Mouse (Mus musculus) midbrain, embryonic 15.5 days (tissue): ENCODE data around the gene Cdk14. TPM values are rescaled to one million over a fixed set of nuclear protein-coding genes. Genes with fewer than 3 reads are reported as not detected.
A peak's percentile ranks its signal among the peaks of the same experiment; 100 is the strongest.

Experiments used
- ATAC-seq: fragments of 200-750 bp; cut with Nextera tagmentation; replicated peaks from 2 replicates; pipeline ENCODE4 v1.8.0; 2017; ENCODE audit warnings: moderate TSS enrichment
- H3K27ac ChIP-seq: fragments of 300-500 bp; sonication (generic); 2 replicates; pipeline ENCODE4 v1.5.1; 2015; ENCODE audit warnings: mild to moderate bottlenecking, inconsistent platforms
- H3K27me3 ChIP-seq: fragments of 300-500 bp; sonication (generic); replicated peaks from 2 replicates; pipeline ENCODE4 v1.6.1; 2015; ENCODE audit warnings: inconsistent platforms
- H3K36me3 ChIP-seq: fragments of 300-500 bp; sonication (generic); replicated peaks from 2 replicates; pipeline ENCODE4 v1.6.1; 2015; ENCODE audit warnings: inconsistent platforms
- H3K4me1 ChIP-seq: fragments of 300-500 bp; sonication (generic); 2 replicates; pipeline ENCODE4 v1.6.1; 2015; ENCODE audit warnings: inconsistent platforms
- H3K4me2 ChIP-seq: fragments of 300-500 bp; sonication (generic); 2 replicates; pipeline ENCODE4 v1.6.1; 2015; ENCODE audit warnings: inconsistent platforms, mild to moderate bottlenecking, moderate library complexity
- H3K4me3 ChIP-seq: fragments of 300-500 bp; sonication (generic); 2 replicates; pipeline ENCODE4 v1.5.1; 2015; ENCODE audit warnings: mild to moderate bottlenecking, inconsistent platforms
- H3K9ac ChIP-seq: fragments of 300-500 bp; sonication (generic); 2 replicates; pipeline ENCODE4 v1.6.1; 2015; ENCODE audit warnings: mild to moderate bottlenecking, inconsistent platforms
- H3K9me3 ChIP-seq: fragments of 300-500 bp; sonication (generic); 2 replicates; pipeline ENCODE4 v1.6.1; 2016; ENCODE audit warnings: inconsistent platforms
- WGBS: fragments of 180-500 bp; shearing (Covaris S2); methylation state at CpG from one replicate; pipeline ENCODE4 v1.1.7; 2015; ENCODE audit warnings: mixed read lengths; 5-methylcytosine and 5-hydroxymethylcytosine counted together
- polyA plus RNA-seq: library from polyadenylated mRNA; unstranded; fragments of >200 nt; fragmentation: Nextera tagmentation; extraction: Ambion mirVana; gene quantifications from 2 replicates; pipeline ENCODE4 v1.2.1, GENCODE M21; 2015

Cdk14 gene
- polyA plus RNA-seq, 1 experiment from 2014 or later = 40.9 TPM

GRCm38 (mm10) chr5:4788484-4788883 lies 631.6 kb downstream of the Cdk14 start:
- no peak for ATAC-seq
- Histone ChIP-seq H3K4me1 (peaks cover 4% of the 10 kb centered on the region; the same call in 1 of the 2 replicates), H3K9ac (no peak overlapping the region), H3K4me2 (no peak overlapping the region), H3K4me3 (no peak overlapping the region), H3K27me3 (no peaks in the 10 kb centered on the region), H3K36me3 (no peaks in the 10 kb centered on the region), H3K27ac (no peak overlapping the region), H3K9me3 (no peaks in the 10 kb centered on the region)
- 90% methylated on average over 3 of the region's 3 CpGs for WGBS

- no peak for ATAC-seq
- H3K4me3 ChIP-seq = no peak overlapping the region
Observed at GRCm38 (mm10) chr5:4786816-4787215, 633.3 kb downstream of the Cdk14 start.

GRCm38 (mm10) chr5:4778274-4778673 lies 641.8 kb downstream of the Cdk14 start:
- Histone ChIP-seq H3K27ac (no peak overlapping the region), H3K9me3 (no peaks in the 10 kb centered on the region), H3K9ac (no peak overlapping the region), H3K4me1 (peaks cover 6% of the 10 kb centered on the region; the same call in 1 of the 2 replicates), H3K4me2 (no peak overlapping the region), H3K36me3 (no peaks in the 10 kb centered on the region), H3K4me3 (no peak overlapping the region), H3K27me3 (no peaks in the 10 kb centered on the region)
- 68% methylated on average over 3 of the region's 3 CpGs for WGBS
- no peak for ATAC-seq

More at GRCm38 (mm10) chr5:4786816-4787215, 633.3 kb downstream of the Cdk14 start:
- no peaks in the 10 kb centered on the region for H3K27me3 ChIP-seq
- no peaks in the 10 kb centered on the region for H3K9me3 ChIP-seq
- H3K4me1 ChIP-seq = peaks cover 7% of the 10 kb centered on the region; the same call in 1 of the 2 replicates
- no peaks in the 10 kb centered on the region for H3K36me3 ChIP-seq
- 83% methylated on average over 3 of the region's 3 CpGs for WGBS
- no peak overlapping the region for H3K27ac ChIP-seq
- H3K9ac ChIP-seq = no peak overlapping the region
- H3K4me2 ChIP-seq = no peak overlapping the region

- Histone ChIP-seq H3K9ac (no peak overlapping the region), H3K36me3 (no peaks in the 10 kb centered on the region), H3K4me2 (no peak overlapping the region), H3K27ac (no peak overlapping the region), H3K9me3 (no peaks in the 10 kb centered on the region), H3K27me3 (no peaks in the 10 kb centered on the region), H3K4me1 (0 out of 2 replicates have a peak, but pooled peaks cover 3% of the 10 kb centered on the region), H3K4me3 (no peak overlapping the region)
- 72% methylated on average over 2 of the region's 2 CpGs for WGBS
- ATAC-seq = no peak
Observed at GRCm38 (mm10) chr5:4776495-4776894, 643.6 kb downstream of the Cdk14 start.

GRCm38 (mm10) chr5:4773090-4773772 lies 646.9 kb downstream of the Cdk14 start:
- Histone ChIP-seq H3K4me3 (no peak overlapping the region), H3K9ac (no peak overlapping the region), H3K9me3 (no peaks in the 10 kb centered on the region), H3K36me3 (no peaks in the 10 kb centered on the region), H3K27me3 (no peaks in the 10 kb centered on the region), H3K4me1 (0 out of 2 replicates have a peak, but pooled peaks cover 3% of the 10 kb centered on the region), H3K27ac (0 out of 2 replicates have a peak overlapping the region, but pooled peaks have one; percentile 15), H3K4me2 (no peak overlapping the region)
- WGBS = 15% methylated on average over 9 of the region's 9 CpGs
- 0 out of 2 replicates have a peak, but pooled peaks have one; percentile 54 for ATAC-seq

GRCm38 (mm10) chr5:4770609-4771008 lies 649.5 kb downstream of the Cdk14 start:
- H3K27ac ChIP-seq = no peak overlapping the region
- ATAC-seq = no peak
- no peaks in the 10 kb centered on the region for H3K36me3 ChIP-seq
- no peaks in the 10 kb centered on the region for H3K4me1 ChIP-seq
- no peaks in the 10 kb centered on the region for H3K9me3 ChIP-seq
- no peak overlapping the region for H3K4me3 ChIP-seq
- H3K4me2 ChIP-seq = no peak overlapping the region
- H3K27me3 ChIP-seq = no peaks in the 10 kb centered on the region
- WGBS = 91% methylated on average over 1 of the region's 1 CpGs
- no peak overlapping the region for H3K9ac ChIP-seq

GRCm38 (mm10) chr5:4767896-4768295 lies 652.2 kb downstream of the Cdk14 start:
- ATAC-seq = no peak
- Histone ChIP-seq H3K27ac (no peak overlapping the region), H3K27me3 (no peaks in the 10 kb centered on the region), H3K36me3 (no peaks in the 10 kb centered on the region), H3K9ac (no peak overlapping the region), H3K9me3 (no peaks in the 10 kb centered on the region), H3K4me3 (no peak overlapping the region), H3K4me1 (no peaks in the 10 kb centered on the region), H3K4me2 (no peak overlapping the region)
- 76% methylated on average over 2 of the region's 2 CpGs for WGBS

GRCm38 (mm10) chr5:4766719-4767118 lies 653.4 kb downstream of the Cdk14 start:
- Histone ChIP-seq H3K27ac (no peak overlapping the region), H3K4me3 (no peak overlapping the region), H3K36me3 (no peaks in the 10 kb centered on the region), H3K9ac (no peak overlapping the region), H3K4me2 (no peak overlapping the region), H3K27me3 (no peaks in the 10 kb centered on the region), H3K9me3 (no peaks in the 10 kb centered on the region), H3K4me1 (no peaks in the 10 kb centered on the region)
- ATAC-seq = no peak
- WGBS = 76% methylated on average over 5 of the region's 5 CpGs

GRCm38 (mm10) chr5:4761891-4762290 lies 658.2 kb downstream of the Cdk14 start:
- no peak for ATAC-seq
- H3K9me3 ChIP-seq = no peaks in the 10 kb centered on the region
- H3K27me3 ChIP-seq = no peaks in the 10 kb centered on the region
- no peak overlapping the region for H3K9ac ChIP-seq
- H3K27ac ChIP-seq = no peak overlapping the region
- no peak overlapping the region for H3K4me2 ChIP-seq
- no peaks in the 10 kb centered on the region for H3K36me3 ChIP-seq
- no peak overlapping the region for H3K4me3 ChIP-seq
- H3K4me1 ChIP-seq = peaks cover 5% of the 10 kb centered on the region

- Histone ChIP-seq H3K4me2 (peak overlapping the region; percentile 89), H3K27me3 (no peaks in the 10 kb centered on the region), H3K27ac (peak overlapping the region; percentile 98), H3K4me1 (peaks cover 15% of the 10 kb centered on the region), H3K9ac (peak overlapping the region; percentile 89), H3K9me3 (no peaks in the 10 kb centered on the region), H3K4me3 (peak overlapping the region; percentile 88), H3K36me3 (no peaks in the 10 kb centered on the region)
- WGBS = under 1% methylated on average over 23 of the region's 23 CpGs
- ATAC-seq = no peak; the same call in 1 of the 2 replicates
Observed at GRCm38 (mm10) chr5:4758331-4759080, 661.6 kb downstream of the Cdk14 start.

GRCm38 (mm10) chr5:4757902-4758301 lies 662.2 kb downstream of the Cdk14 start, which contains the start of gene Fzd1:
Gene Fzd1, minus strand, starts transcription at chr5:4758035.
- Histone ChIP-seq H3K4me1 (peaks cover 18% of the 10 kb centered on the region), H3K4me3 (peak within 1 kb of the TSS; percentile 88), H3K27me3 (no peaks in the 10 kb centered on the region), H3K27ac (peak within 1 kb of the TSS; percentile 98), H3K9ac (peak within 1 kb of the TSS; percentile 89), H3K36me3 (no peaks in the 10 kb centered on the region), H3K4me2 (peak within 1 kb of the TSS; percentile 89), H3K9me3 (no peaks in the 10 kb centered on the region)
- WGBS = under 1% methylated on average over 33 of the region's 33 CpGs
- peak; percentile 95 for ATAC-seq

GRCm38 (mm10) chr5:4756871-4757711 lies 663.0 kb downstream of the Cdk14 start:
- peak overlapping the region; percentile 88 for H3K4me3 ChIP-seq
- no peaks in the 10 kb centered on the region for H3K9me3 ChIP-seq
- peak overlapping the region; percentile 89 for H3K9ac ChIP-seq
- peak overlapping the region; percentile 89 for H3K4me2 ChIP-seq
- WGBS = under 1% methylated on average over 69 of the region's 80 CpGs
- peaks cover 20% of the 10 kb centered on the region for H3K4me1 ChIP-seq
- H3K27me3 ChIP-seq = no peaks in the 10 kb centered on the region
- H3K36me3 ChIP-seq = no peaks in the 10 kb centered on the region
- ATAC-seq = peak; percentile 50
- peak overlapping the region; percentile 98 for H3K27ac ChIP-seq
